ENCODE assay signal across 8 mouse cellular contexts in genomic region chr7:30557901-30558514, GRCm38 (mm10). TPM values are rescaled to one million over a fixed set of nuclear protein-coding genes. Genes with fewer than 3 reads are reported as not detected.
A peak's percentile ranks its signal among the peaks of the same experiment; 100 is the strongest.
DNase-seq lines count a peak whose midpoint lies in the region; ATAC-seq lines count a peak whose summit lies in the region.

No protein-coding gene starts in this region.

- peak overlapping the region; percentile 72 for H3K4me3 ChIP-seq in heart, embryonic 13.5 days
- peak overlapping the region; percentile 76 for H3K4me3 ChIP-seq in hindbrain, embryonic 10.5 days
- 0 out of 2 replicates have a peak overlapping the region, but pooled peaks have one; percentile 64 for H3K4me3 ChIP-seq in midbrain, embryonic 12.5 days

- no peak for ATAC-seq in heart, embryonic 13.5 days (ENCODE audit: extremely low read depth, insufficient number of reproducible peaks, low FRiP score, low TSS enrichment)
- no peak for ATAC-seq in midbrain, embryonic 12.5 days (ENCODE audit: low FRiP score, low read depth)

- intact Hi-C loops in heart, postnatal 36 days (cut with DNase I) = no loop called here
- intact Hi-C loops in left cerebral cortex, postnatal 14 days (cut with DNase I) = no loop called here

- H3K27me3 ChIP-seq in heart, embryonic 13.5 days (replicated peaks) = no peaks in the 10 kb centered on the region
- peaks cover 6% of the 10 kb centered on the region; the same call in 1 of the 2 replicates for H3K27me3 ChIP-seq in hindbrain, embryonic 10.5 days (ENCODE audit: insufficient read depth, poor library complexity, severe bottlenecking)
- H3K27me3 ChIP-seq in midbrain, embryonic 12.5 days = peaks cover 10% of the 10 kb centered on the region; the same call in 1 of the 2 replicates

- peaks cover 45% of the 10 kb centered on the region for H3K36me3 ChIP-seq in heart, embryonic 13.5 days
- H3K36me3 ChIP-seq in hindbrain, embryonic 10.5 days = peaks cover 46% of the 10 kb centered on the region
- H3K36me3 ChIP-seq in midbrain, embryonic 12.5 days = peaks cover 34% of the 10 kb centered on the region

- H3K9me3 ChIP-seq in heart, embryonic 13.5 days = no peaks in the 10 kb centered on the region
- H3K9me3 ChIP-seq in hindbrain, embryonic 10.5 days = no peaks in the 10 kb centered on the region
- H3K9me3 ChIP-seq in midbrain, embryonic 12.5 days = no peaks in the 10 kb centered on the region

- no peak for DNase-seq in heart, postnatal 36 days
- DNase-seq in R1 (ENCODE audit: low read depth, low spot score) = peak; percentile 39
- DNase-seq in hindbrain, embryonic 10.5 days (ENCODE audit: low spot score) = no peak
- DNase-seq in left cerebral cortex, postnatal 14 days (ENCODE audit: low spot score in 2 of 2) = no peak
- no peak for DNase-seq in cerebellum, adult 11 months
- DNase-seq in urinary bladder, adult 18-20 months (ENCODE audit: low spot score in 2 of 2) = no peak

- 79% methylated on average over 13 of the region's 13 CpGs for whole genome bisulfite sequencing in heart, embryonic 13.5 days
- WGBS in hindbrain, embryonic 10.5 days = 91% methylated on average over 13 of the region's 13 CpGs
- 87% methylated on average over 13 of the region's 13 CpGs for WGBS in midbrain, embryonic 12.5 days

- H3K4me2 ChIP-seq in heart, embryonic 13.5 days = peak overlapping the region; percentile 98
- H3K4me2 ChIP-seq in midbrain, embryonic 12.5 days (replicated peaks) = peak overlapping the region; percentile 97

- H3K9ac ChIP-seq in heart, embryonic 13.5 days = peak overlapping the region; percentile 90
- H3K9ac ChIP-seq in midbrain, embryonic 12.5 days (replicated peaks) = no peak overlapping the region

- H3K4me1 ChIP-seq in heart, embryonic 13.5 days = peaks cover 36% of the 10 kb centered on the region
- H3K4me1 ChIP-seq in hindbrain, embryonic 10.5 days (replicated peaks) = peaks cover 38% of the 10 kb centered on the region
- peaks cover 32% of the 10 kb centered on the region for H3K4me1 ChIP-seq in midbrain, embryonic 12.5 days

- no peak overlapping the region for H3K27ac ChIP-seq in heart, embryonic 13.5 days (replicated peaks)
- no peak overlapping the region for H3K27ac ChIP-seq in hindbrain, embryonic 10.5 days
- no peak overlapping the region for H3K27ac ChIP-seq in midbrain, embryonic 12.5 days (replicated peaks)

RNA-seq across cellular contexts. Expression of gene Lin37, which starts 1.6 kb away (rescaled TPM):
- 31.0 and 36.9 TPM in 2 replicates for polyA plus RNA-seq in heart, embryonic 13.5 days (2015; fragmentation: Nextera tagmentation; extraction: Ambion mirVana)
- total RNA-seq in heart, postnatal 36 days (2021) = 10 to 100 TPM; 13.4 to 16.0 TPM
- 47.6 and 50.2 TPM in 2 replicates for polyA plus RNA-seq in hindbrain, embryonic 10.5 days (2016; fragmentation: Nextera tagmentation; extraction: Ambion mirVana)
- polyA plus RNA-seq in midbrain, embryonic 12.5 days (2016; fragmentation: Nextera tagmentation; extraction: Ambion mirVana) = 53.0 and 54.9 TPM in 2 replicates
- 10 to 100 TPM; 37.5 to 39.0 TPM for total RNA-seq in left cerebral cortex, postnatal 14 days (2021)

RNA-seq across cellular contexts. Expression of gene U2af1l4, which starts 5.1 kb away (rescaled TPM):
- polyA plus RNA-seq in heart, embryonic 13.5 days (2015; fragmentation: Nextera tagmentation; extraction: Ambion mirVana) = 85.6 and 92.3 TPM in 2 replicates
- total RNA-seq in heart, postnatal 36 days (2021) = 10 to 100 TPM; 62.9 to 63.4 TPM
- polyA plus RNA-seq in hindbrain, embryonic 10.5 days (2016; fragmentation: Nextera tagmentation; extraction: Ambion mirVana) = 96.0 and 106 TPM in 2 replicates
- polyA plus RNA-seq in midbrain, embryonic 12.5 days (2016; fragmentation: Nextera tagmentation; extraction: Ambion mirVana) = 83.1 and 88.4 TPM in 2 replicates
- total RNA-seq in left cerebral cortex, postnatal 14 days (2021) = 10 to 100 TPM; 60.2 to 61.4 TPM

RNA-seq across cellular contexts. Expression of gene Gm49396, which starts 5.1 kb away (rescaled TPM):
- polyA plus RNA-seq in heart, embryonic 13.5 days (2015; fragmentation: Nextera tagmentation; extraction: Ambion mirVana) = 7.4 and 8.4 TPM in 2 replicates
- total RNA-seq in heart, postnatal 36 days (2021) = 1 to 10 TPM; 1.4 to 1.6 TPM
- 16.4 and 16.9 TPM in 2 replicates for polyA plus RNA-seq in hindbrain, embryonic 10.5 days (2016; fragmentation: Nextera tagmentation; extraction: Ambion mirVana)
- 21.8 and 23.5 TPM in 2 replicates for polyA plus RNA-seq in midbrain, embryonic 12.5 days (2016; fragmentation: Nextera tagmentation; extraction: Ambion mirVana)
- 1 to 10 TPM; 3.8 to 4.6 TPM for total RNA-seq in left cerebral cortex, postnatal 14 days (2021)

RNA-seq across cellular contexts. Expression of gene Psenen, which starts 5.4 kb away (rescaled TPM):
- 114 and 116 TPM in 2 replicates for polyA plus RNA-seq in heart, embryonic 13.5 days (2015; fragmentation: Nextera tagmentation; extraction: Ambion mirVana)
- 10 to 100 TPM; 75.8 to 81.6 TPM for total RNA-seq in heart, postnatal 36 days (2021)
- 131 and 140 TPM in 2 replicates for polyA plus RNA-seq in hindbrain, embryonic 10.5 days (2016; fragmentation: Nextera tagmentation; extraction: Ambion mirVana)
- 130 and 144 TPM in 2 replicates for polyA plus RNA-seq in midbrain, embryonic 12.5 days (2016; fragmentation: Nextera tagmentation; extraction: Ambion mirVana)
- total RNA-seq in left cerebral cortex, postnatal 14 days (2021) = 10 to 100 TPM; 81.0 to 81.3 TPM

RNA-seq across cellular contexts. Expression of gene Proser3, which starts 5.9 kb away (rescaled TPM):
- 8.7 and 9.6 TPM in 2 replicates for polyA plus RNA-seq in heart, embryonic 13.5 days (2015; fragmentation: Nextera tagmentation; extraction: Ambion mirVana)
- 1 to 10 TPM; 3.3 to 5.4 TPM for total RNA-seq in heart, postnatal 36 days (2021)
- 13.8 and 15.1 TPM in 2 replicates for polyA plus RNA-seq in hindbrain, embryonic 10.5 days (2016; fragmentation: Nextera tagmentation; extraction: Ambion mirVana)
- 15.1 TPM in 2 replicates for polyA plus RNA-seq in midbrain, embryonic 12.5 days (2016; fragmentation: Nextera tagmentation; extraction: Ambion mirVana)
- 1 to 10 TPM; 2.7 to 3.8 TPM for total RNA-seq in left cerebral cortex, postnatal 14 days (2021)
